Mouse (Mus musculus) liver, embryonic 14.5 days (tissue): ENCODE measurements at regions not wholly inside any gene's neighbourhood (a gene's known extent, or its start where the extent isn't known, plus 50 kb on each side); places are given as distances from the start of the nearest gene placed in this dataset.
A peak's percentile ranks its signal among the peaks of the same experiment; 100 is the strongest.

Experiments
- ATAC-seq: fragments of 200-750 bp; cut with Nextera tagmentation; 2 replicates; pipeline ENCODE4 v1.8.0; 2017; ENCODE audit warnings: moderate number of reproducible peaks, mild to moderate bottlenecking, moderate library complexity; ENCODE audit not compliant: insufficient read depth
- DNase-seq, 3 experiments: peaks; one replicate each; pipeline ENCODE4 v3.0.0-alpha.2; 2012 to 2013; ENCODE audit warnings: low read depth in 3 of 3, low spot score in 3 of 3
- H3K27ac ChIP-seq: fragments of 300-500 bp; sonication (generic); 2 replicates; pipeline ENCODE4 v1.5.1; 2014; ENCODE audit warnings: moderate library complexity, mild to moderate bottlenecking, control low read depth, inconsistent platforms
- H3K27me3 ChIP-seq: fragments of 300-500 bp; sonication (generic); 2 replicates; pipeline ENCODE4 v1.6.1; 2014; ENCODE audit warnings: mild to moderate bottlenecking, low read length, moderate library complexity; ENCODE audit not compliant: control insufficient read depth, insufficient read depth
- H3K36me3 ChIP-seq: fragments of 300-500 bp; sonication (generic); replicated peaks from 2 replicates; pipeline ENCODE4 v1.6.1; 2014; ENCODE audit warnings: low read depth; ENCODE audit not compliant: control insufficient read depth, insufficient read depth
- H3K4me1 ChIP-seq, 2 experiments: fragments of 200-500 bp in 1 of 2; fragments of 300-500 bp in 1 of 2; sonication (generic) in 1 of 2; replicated peaks; 2 replicates each; pipeline ENCODE4 v1.6.1; 2012 to 2014; ENCODE audit warnings: antibody characterized with exemption in 1 of 2, inconsistent platforms in 1 of 2, low read length in 1 of 2; ENCODE audit not compliant: control insufficient read depth in 2 of 2, insufficient read depth in 2 of 2
- H3K4me2 ChIP-seq: fragments of 300-500 bp; sonication (generic); 2 replicates; pipeline ENCODE4 v1.6.1; 2014; ENCODE audit warnings: low read depth, mild to moderate bottlenecking, control low read depth, moderate library complexity
- H3K4me3 ChIP-seq, 2 experiments: fragments of 200-500 bp in 1 of 2; fragments of 300-500 bp in 1 of 2; sonication (generic) in 1 of 2; 2 replicates each; pipeline ENCODE4 v1.5.1; 2012 to 2014; ENCODE audit warnings: low read depth in 2 of 2, low read length in 2 of 2, mild to moderate bottlenecking in 2 of 2, control low read depth in 1 of 2, inconsistent platforms in 1 of 2, moderate library complexity in 1 of 2; ENCODE audit not compliant: insufficient read depth in 1 of 2
- H3K9ac ChIP-seq: fragments of 300-500 bp; sonication (generic); replicated peaks from 2 replicates; pipeline ENCODE4 v1.6.1; 2014; ENCODE audit warnings: mild to moderate bottlenecking, control low read depth, moderate library complexity
- H3K9me3 ChIP-seq: fragments of 300-500 bp; sonication (generic); 2 replicates; pipeline ENCODE4 v1.6.1; 2016; ENCODE audit warnings: low read length, mixed read lengths; ENCODE audit not compliant: control insufficient read depth
- CTCF ChIP-seq: IDR thresholded peaks from 2 replicates; pipeline ENCODE4 v1.5.1; 2016; ENCODE audit warnings: antibody characterized with exemption, low read depth, control low read depth
- EP300 ChIP-seq: IDR thresholded peaks from 2 replicates; pipeline ENCODE4 v1.6.1; 2016; ENCODE audit warnings: antibody characterized with exemption, low read depth
- WGBS: fragments of 180-500 bp; shearing (Covaris S2); extraction: QIAGEN DNeasy Blood & Tissue Kit; methylation state at CpG from one replicate; pipeline ENCODE4 v1.1.7; 2014; ENCODE audit not compliant: insufficient replicate concordance; 5-methylcytosine and 5-hydroxymethylcytosine counted together

GRCm38 (mm10) chr3:53730440-53730839 lies 73.3 kb upstream of the Frem2 start:
- WGBS = 14% methylated on average over 7 of the region's 7 CpGs
- H3K4me2 ChIP-seq = no peak overlapping the region
- H3K9ac ChIP-seq = no peak overlapping the region
- no peaks in the 10 kb centered on the region for H3K4me1 ChIP-seq
- no peak for ATAC-seq
- no peak overlapping the region for H3K4me3 ChIP-seq
- H3K27ac ChIP-seq = no peak overlapping the region
- H3K27me3 ChIP-seq = no peaks in the 10 kb centered on the region
- H3K9me3 ChIP-seq = no peaks in the 10 kb centered on the region
- DNase-seq = no peak
- TF ChIP-seq CTCF = no peak
- no peaks in the 10 kb centered on the region for H3K36me3 ChIP-seq

- WGBS = 14% methylated on average over 5 of the region's 5 CpGs
- ATAC-seq (no peak), DNase-seq (peak in 1 of 3 experiments; percentile 2)
- H3K9ac ChIP-seq = no peak overlapping the region
- no peaks in the 10 kb centered on the region for H3K4me1 ChIP-seq
- TF ChIP-seq CTCF (peak; percentile 32; the same call in 1 of the 2 replicates), EP300 (no peak)
- H3K9me3 ChIP-seq = no peaks in the 10 kb centered on the region
- H3K4me3 ChIP-seq = no peak overlapping the region
- H3K27ac ChIP-seq = no peak overlapping the region
- no peaks in the 10 kb centered on the region for H3K36me3 ChIP-seq
- H3K27me3 ChIP-seq = no peaks in the 10 kb centered on the region
- H3K4me2 ChIP-seq = no peak overlapping the region
These were observed 72.7 kb upstream of the Frem2 start for GRCm38 (mm10) chr3:53729810-53730209.

GRCm38 (mm10) chr3:53729131-53729530 lies 72.0 kb upstream of the Frem2 start:
- Histone ChIP-seq H3K9me3 (no peaks in the 10 kb centered on the region), H3K27ac (no peak overlapping the region), H3K9ac (no peak overlapping the region), H3K4me3 (no peak overlapping the region), H3K4me1 (no peaks in the 10 kb centered on the region), H3K36me3 (no peaks in the 10 kb centered on the region), H3K27me3 (no peaks in the 10 kb centered on the region), H3K4me2 (no peak overlapping the region)
- ATAC-seq (no peak), DNase-seq (no peak)
- 74% methylated on average over 10 of the region's 10 CpGs for WGBS
- no peak for TF ChIP-seq CTCF
- no peak for TF ChIP-seq EP300

GRCm38 (mm10) chr3:53727737-53728136 lies 70.6 kb upstream of the Frem2 start:
- no peak for ATAC-seq
- H3K27ac ChIP-seq = no peak overlapping the region
- 39% methylated on average over 1 of the region's 1 CpGs for WGBS
- no peaks in the 10 kb centered on the region for H3K27me3 ChIP-seq
- no peak overlapping the region for H3K4me2 ChIP-seq
- H3K4me3 ChIP-seq = no peak overlapping the region
- H3K4me1 ChIP-seq = no peaks in the 10 kb centered on the region
- H3K9me3 ChIP-seq = no peaks in the 10 kb centered on the region
- H3K9ac ChIP-seq = no peak overlapping the region
- no peak for DNase-seq
- H3K36me3 ChIP-seq = no peaks in the 10 kb centered on the region
- TF ChIP-seq EP300 (no peak), CTCF (no peak)

GRCm38 (mm10) chr3:53707101-53707500 lies 49.9 kb upstream of the Frem2 start:
- H3K4me3 ChIP-seq = no peak overlapping the region
- H3K27me3 ChIP-seq = no peaks in the 10 kb centered on the region
- H3K27ac ChIP-seq = no peak overlapping the region
- no peak overlapping the region for H3K4me2 ChIP-seq
- H3K9me3 ChIP-seq = no peaks in the 10 kb centered on the region
- DNase-seq (no peak), ATAC-seq (no peak)
- 0 out of 4 replicates have a peak, but pooled peaks cover 0 to 2% of the 10 kb centered on the region in 2 experiments for H3K4me1 ChIP-seq
- H3K9ac ChIP-seq = no peak overlapping the region
- TF ChIP-seq EP300 (no peak), CTCF (no peak)
- H3K36me3 ChIP-seq = no peaks in the 10 kb centered on the region
- 55% methylated on average over 3 of the region's 3 CpGs for WGBS
